Mouse (Mus musculus): ENCODE results near the gene Ugt1a6b.
"Not testable (repeated sequence)": the region's sequence is repeated elsewhere in the genome, so short reads cannot be mapped to it uniquely, and the experiment has no call there.

Gene Ugt1a6b

GRCm38 (mm10) chr1:88223591-88223990, 120.5 kb downstream of the Ugt1a6b start:
- no peak for DNase-seq (ENCODE audit: low read depth, low spot score)

DNA sequence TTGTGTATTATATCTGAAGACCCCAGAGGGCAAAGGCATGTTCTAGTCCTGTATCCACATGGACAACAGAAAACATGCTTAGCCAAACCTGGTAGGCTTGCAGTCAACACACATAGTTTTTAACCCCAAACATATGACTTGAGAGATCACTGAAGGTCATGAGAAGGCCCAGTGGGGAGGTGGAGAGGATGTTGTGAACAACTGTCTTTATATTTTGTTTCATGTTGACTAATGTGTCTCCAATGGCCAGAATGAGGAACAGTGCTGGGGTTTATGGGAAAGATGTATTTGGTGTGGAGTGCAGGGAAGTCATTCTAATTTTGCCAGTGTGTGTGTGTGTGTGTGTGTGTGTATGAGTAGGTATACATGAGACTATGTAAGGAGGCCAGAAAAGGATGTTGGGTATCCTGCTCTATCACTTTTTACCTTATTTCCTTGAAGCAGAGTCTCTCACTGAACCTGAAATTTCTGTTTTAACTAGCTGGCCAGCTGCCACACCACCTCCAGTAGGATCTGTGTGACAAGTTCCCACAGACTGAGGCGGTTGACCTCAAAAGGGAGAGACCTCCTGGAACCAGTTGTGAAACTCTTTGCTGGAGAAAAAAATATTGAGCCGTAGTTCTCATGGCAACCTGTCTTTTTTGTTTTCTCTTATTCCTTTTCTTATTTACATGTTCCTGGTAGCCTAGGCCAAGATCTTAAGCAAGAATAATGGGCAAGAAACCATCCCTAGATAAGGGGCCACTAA, 121.2 kb downstream of the Ugt1a6b start:
- no peak for DNase-seq (ENCODE audit: low read depth, low spot score)

- DNase-seq (ENCODE audit: low read depth, low spot score) = not testable (repeated sequence)
Observed at GRCm38 (mm10) chr1:88225301-88225700, 122.2 kb downstream of the Ugt1a6b start.

DNA sequence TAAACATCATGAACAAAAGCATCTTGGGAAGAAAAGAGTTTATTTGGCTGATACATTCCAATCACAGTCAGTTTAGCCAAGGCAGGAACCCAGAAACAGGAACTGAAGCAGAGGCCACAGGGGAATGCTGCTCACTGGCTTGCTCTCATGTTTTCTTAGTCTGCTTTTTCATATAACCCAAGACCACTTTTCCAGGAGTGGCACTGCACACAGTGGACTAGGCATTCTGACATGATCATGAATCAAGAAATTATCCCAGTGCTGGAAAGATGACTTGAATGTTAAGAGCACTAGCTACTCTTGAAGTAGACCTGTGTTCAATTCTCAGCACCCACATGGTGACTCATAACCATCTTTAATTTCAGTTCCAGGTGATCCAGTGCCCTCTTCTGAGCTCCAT, 122.7 kb downstream of the Ugt1a6b start:
- no peak for DNase-seq (ENCODE audit: low read depth, low spot score)

DNA sequence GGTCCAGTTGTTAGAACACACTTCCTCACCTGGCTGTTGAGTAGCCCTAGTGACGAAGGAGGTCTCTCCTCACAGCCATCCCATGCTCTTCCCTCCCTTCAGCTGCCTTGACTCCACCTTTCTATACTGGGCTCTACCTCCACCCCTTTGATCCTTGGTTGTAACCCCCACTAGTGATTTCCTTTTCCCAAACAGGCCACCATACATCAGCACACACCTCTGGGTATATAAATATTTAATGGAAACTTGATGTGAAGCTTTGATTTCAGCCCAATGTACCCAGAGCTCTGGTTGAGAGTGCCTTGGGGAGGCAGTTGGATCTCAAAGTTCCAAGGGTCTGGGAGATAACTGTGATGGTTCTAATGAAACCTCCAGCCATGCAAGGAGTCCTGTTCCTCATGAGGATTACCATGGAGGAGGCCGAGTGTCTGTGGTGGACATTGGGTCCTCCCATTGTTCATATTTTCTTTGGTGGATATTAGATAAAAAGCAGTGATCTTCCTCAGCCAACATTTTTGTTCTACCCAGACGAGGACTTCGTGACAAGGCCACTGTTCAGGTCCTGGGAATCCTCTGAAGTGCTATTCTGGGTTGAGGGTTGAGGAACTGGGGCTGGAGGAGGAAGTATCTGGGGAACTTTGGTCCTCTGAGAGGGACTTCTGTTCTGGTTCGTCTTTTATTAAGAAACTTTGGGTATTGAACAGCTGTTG, 123.8 kb downstream of the Ugt1a6b start, which contains the start of gene Mroh2a:
Gene Mroh2a, plus strand, starts transcription at position 317 of the 710 bp plus-strand sequence.
- no peak for DNase-seq (ENCODE audit: low read depth, low spot score)

DNA sequence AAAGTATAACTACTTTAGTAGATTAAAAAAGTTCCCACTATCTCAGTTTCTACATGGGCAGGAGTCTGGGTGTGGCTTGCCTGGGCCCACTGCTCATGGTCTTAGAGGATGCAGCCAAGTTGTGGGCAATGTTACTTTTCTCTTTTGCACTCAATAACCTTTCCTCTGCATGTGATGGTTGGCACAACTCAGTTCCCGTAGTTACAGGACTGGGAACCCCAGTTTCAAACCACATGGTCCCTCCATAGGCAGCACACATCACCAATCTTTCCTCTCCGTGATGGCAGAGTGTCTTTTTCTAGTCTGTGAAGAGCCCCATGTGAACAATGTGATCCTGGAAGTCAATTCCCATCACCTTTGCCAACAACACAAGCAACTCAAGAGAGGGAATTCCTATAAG, 124.4 kb downstream of the Ugt1a6b start:
- DNase-seq (ENCODE audit: low read depth, low spot score) = no peak

GRCm38 (mm10) chr1:88228121-88228520, 125.1 kb downstream of the Ugt1a6b start:
- no peak for DNase-seq (ENCODE audit: low read depth, low spot score)

GRCm38 (mm10) chr1:88229566-88229965, 126.5 kb downstream of the Ugt1a6b start:
- DNase-seq (ENCODE audit: low read depth, low spot score) = no peak

GRCm38 (mm10) chr1:88229986-88230385, 126.9 kb downstream of the Ugt1a6b start:
- no peak for DNase-seq (ENCODE audit: low read depth, low spot score)

DNA sequence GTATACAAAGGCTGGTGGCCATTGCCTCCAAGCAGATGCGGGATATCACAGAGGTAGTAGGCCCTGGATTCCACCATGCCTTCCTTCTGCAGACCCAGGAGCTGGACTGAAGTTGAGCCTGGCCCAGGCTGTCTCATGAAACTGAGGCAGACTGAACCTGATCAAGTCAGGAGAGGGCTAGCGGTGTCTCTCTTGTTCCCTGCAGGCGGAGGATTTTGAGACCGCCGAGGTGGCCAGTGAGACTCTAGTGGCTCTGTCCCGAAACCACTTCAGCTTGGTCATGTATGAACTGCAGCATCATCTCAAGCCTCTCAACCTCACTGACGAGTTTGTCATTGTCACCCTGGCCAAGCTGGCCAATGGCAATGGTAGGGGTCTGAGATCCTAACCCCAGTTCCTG, 127.4 kb downstream of the Ugt1a6b start:
- DNase-seq (ENCODE audit: low read depth, low spot score) = no peak

DNA sequence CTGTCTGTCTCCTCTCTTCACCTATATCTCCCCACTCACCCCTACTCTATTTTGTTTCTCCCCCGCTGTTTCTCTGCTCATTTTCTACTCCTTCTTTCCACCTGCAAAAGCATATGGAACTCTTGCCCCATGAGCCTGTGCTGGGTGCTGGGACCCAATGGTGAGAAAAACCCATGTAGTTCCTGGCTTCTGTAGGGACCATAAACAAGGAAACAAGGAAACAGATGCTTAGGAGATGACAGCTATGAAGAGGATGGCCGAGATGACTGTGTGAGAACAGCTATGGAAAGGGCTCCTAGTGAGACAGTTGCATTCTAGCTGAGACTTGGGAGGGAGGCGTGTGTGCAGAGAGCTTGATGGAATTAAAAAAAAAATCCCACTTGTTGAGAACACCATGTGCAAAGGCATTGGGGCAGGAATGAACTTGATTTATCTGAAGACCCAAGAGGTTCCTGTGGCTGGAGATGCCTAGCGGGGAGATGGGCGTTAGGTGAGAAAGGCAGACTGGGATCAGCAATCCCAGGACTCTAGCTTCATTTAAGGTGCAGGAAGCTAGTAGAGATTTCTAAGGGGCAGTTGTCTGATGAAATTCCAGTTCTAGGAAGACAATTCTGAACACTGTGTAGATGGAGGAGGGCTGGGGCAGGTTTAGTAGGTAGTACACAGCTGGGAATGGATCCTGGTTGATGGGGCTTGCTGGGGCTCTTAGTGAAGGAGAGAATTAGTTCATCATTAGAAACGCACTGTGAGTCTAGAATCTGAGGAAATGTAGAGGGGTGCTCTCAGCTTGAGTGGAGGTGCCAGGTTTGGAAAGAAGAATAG, 128.1 kb downstream of the Ugt1a6b start:
- DNase-seq (ENCODE audit: low read depth, low spot score) = no peak

DNA sequence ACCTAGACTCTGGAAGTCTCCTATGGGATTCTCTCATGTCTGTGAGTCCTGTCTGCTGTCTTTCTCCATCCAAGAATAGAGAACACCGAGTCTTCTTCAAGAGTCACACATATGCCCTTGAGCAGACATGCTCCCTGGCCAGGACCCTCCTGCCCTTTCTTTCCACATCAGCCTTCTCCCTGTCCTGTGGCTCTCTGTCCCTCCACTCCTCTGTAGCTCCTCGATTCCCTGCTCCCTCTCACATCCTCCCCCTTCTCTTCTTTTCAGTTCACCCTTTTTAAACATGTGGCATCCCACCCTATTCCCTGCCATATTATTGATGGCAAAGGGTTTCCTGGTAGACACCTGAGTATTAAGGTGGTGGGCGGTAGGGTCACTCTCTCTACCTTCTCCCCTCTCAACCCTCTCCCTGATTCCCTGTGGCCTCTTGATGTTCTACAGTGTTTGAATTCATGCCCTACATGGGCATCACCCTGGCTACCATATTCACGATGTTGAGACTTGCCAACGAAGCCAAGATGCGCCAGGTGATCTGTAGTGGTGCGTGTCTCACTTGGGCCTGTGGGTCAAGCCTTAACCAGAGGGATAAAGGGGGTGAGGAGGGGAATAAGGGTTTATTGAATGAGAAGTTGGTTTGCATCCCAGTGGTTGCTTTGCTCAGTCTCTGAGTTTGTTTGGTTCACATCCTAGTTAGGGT, 128.9 kb downstream of the Ugt1a6b start:
- no peak for DNase-seq (ENCODE audit: low read depth, low spot score)

GRCm38 (mm10) chr1:88232664-88233380, 129.8 kb downstream of the Ugt1a6b start:
- no peak for DNase-seq (ENCODE audit: low read depth, low spot score)

- DNase-seq (ENCODE audit: low read depth, low spot score) = no peak
Observed at GRCm38 (mm10) chr1:88233421-88234247, 130.6 kb downstream of the Ugt1a6b start.

DNA sequence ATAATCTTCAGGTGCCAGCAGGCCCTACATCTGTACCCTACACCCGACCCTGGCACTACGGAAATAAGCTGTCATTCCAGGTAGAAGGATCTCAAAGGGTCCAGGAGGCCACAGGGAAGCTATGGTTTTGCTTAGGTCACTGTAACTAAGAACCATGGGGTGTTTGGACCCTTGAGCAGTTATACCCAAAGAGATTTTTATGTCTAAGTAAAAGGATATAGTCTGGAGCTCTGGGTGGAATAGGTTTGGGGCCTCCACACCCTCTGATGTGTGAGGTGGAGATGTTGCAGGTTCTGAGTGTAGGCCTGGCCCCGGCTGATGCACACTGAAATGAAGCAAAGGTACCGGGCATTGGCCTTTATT, 131.2 kb downstream of the Ugt1a6b start:
- no peak for DNase-seq (ENCODE audit: low read depth, low spot score)

GRCm38 (mm10) chr1:88234646-88235045, 131.6 kb downstream of the Ugt1a6b start:
- DNase-seq (ENCODE audit: low read depth, low spot score) = no peak

GRCm38 (mm10) chr1:88235046-88235893, 132.2 kb downstream of the Ugt1a6b start:
- no peak for DNase-seq (ENCODE audit: low read depth, low spot score)

DNA sequence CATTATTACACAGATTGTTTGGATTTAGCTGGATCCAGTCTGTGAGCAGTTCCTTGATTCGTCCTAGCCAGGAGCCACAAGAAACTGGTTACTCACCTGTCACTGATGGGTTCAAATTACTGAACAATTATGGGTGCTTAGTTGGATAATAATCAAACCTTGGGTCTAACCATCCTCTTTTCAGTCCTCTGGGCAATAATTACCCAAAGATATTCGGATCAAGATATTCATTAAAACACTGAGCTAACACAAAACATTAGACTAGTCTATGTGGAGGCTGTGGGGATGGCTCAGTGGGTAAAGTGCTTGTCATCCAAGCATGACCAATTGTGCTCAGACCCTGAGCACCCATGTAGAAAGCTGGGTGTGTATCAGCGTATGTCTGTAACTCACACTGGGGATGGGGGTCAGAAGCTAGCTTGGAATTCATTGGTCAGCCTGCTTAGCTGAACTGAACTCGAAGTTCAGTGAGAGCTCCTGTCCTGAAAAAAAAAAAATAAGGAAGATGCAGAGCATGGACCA, 132.9 kb downstream of the Ugt1a6b start:
- DNase-seq (ENCODE audit: low read depth, low spot score) = no peak

GRCm38 (mm10) chr1:88237311-88237710, 134.3 kb downstream of the Ugt1a6b start:
- no peak for DNase-seq (ENCODE audit: low read depth, low spot score)

Measured in mesoderm, embryonic 11.5 days (tissue).